In the genomic region with DNA sequence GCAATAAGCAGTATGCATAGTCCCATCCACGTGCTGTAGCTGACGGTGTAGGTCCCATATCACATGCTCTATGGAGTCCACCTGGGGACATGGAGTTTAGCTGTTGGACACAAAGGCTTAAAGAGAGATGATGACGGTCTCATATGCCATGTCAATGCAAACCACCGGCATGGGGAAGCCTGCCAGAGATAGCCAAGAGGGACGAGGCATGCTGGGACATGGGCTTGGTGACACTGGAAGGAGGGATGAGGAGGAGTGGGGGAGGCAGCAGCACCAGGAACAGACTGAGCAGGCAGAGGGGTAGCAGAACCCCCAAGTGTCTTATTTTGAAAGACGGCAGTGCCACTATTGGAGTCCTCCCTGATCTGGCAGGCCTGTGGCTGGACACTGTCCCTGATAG, we compare ENCODE assay signal across 22 mouse cellular contexts. TPM values are rescaled to one million over a fixed set of nuclear protein-coding genes. Genes with fewer than 3 reads are reported as not detected.
"Had no signal": no experiment of that assay in that cellular context is flagged by ENCODE, and none has a peak within 500 bp of the region (broad histone marks: within the 10 kb centered on the region; RNA-seq: fewer than 3 reads in every experiment).

No protein-coding gene starts in this region.

- H3K9me3 ChIP-seq: kidney, embryonic 15.5 days; liver, embryonic 13.5 days; midbrain, embryonic 12.5 days; neural tube, embryonic 13.5 days; stomach, embryonic 15.5 days had no signal

- H3K9ac ChIP-seq: kidney, embryonic 15.5 days; liver, embryonic 13.5 days; midbrain, embryonic 12.5 days; neural tube, embryonic 13.5 days; stomach, embryonic 15.5 days had no signal

- H3K4me2 ChIP-seq: kidney, embryonic 15.5 days; liver, embryonic 13.5 days; midbrain, embryonic 12.5 days; neural tube, embryonic 13.5 days; stomach, embryonic 15.5 days had no signal

- ATAC-seq: midbrain, embryonic 16.5 days had no signal

- H3K27ac ChIP-seq: kidney, embryonic 15.5 days; left cerebral cortex, adult 2 months; liver, embryonic 13.5 days; midbrain, embryonic 12.5 days; neural tube, embryonic 13.5 days; stomach, embryonic 15.5 days had no signal

- DNase-seq: kidney, postnatal 10 days; kidney, postnatal 36 days; layer of hippocampus, postnatal 36 days; liver, embryonic 13.5 days; lung, adult 2 months; lung, postnatal 14 days; lung, postnatal 4 days; retina, postnatal 1 day; right cerebral cortex, postnatal 25 days; spleen, adult 18-20 months; thymus, postnatal 25 days had no signal

- H3K36me3 ChIP-seq: kidney, embryonic 15.5 days; liver, embryonic 13.5 days; midbrain, embryonic 12.5 days; neural tube, embryonic 13.5 days; stomach, embryonic 15.5 days had no signal

- H3K27me3 ChIP-seq: kidney, embryonic 15.5 days; liver, embryonic 13.5 days; midbrain, embryonic 12.5 days; neural tube, embryonic 13.5 days; stomach, embryonic 15.5 days had no signal

- H3K4me3 ChIP-seq: kidney, embryonic 15.5 days; left cerebral cortex, adult 2 months; liver, embryonic 13.5 days; midbrain, embryonic 12.5 days; myocyte; neural tube, embryonic 13.5 days; stomach, embryonic 15.5 days had no signal

- H3K4me1 ChIP-seq: neural tube, embryonic 13.5 days; stomach, embryonic 15.5 days had no signal

RNA-seq across cellular contexts. Expression of a gene that starts 5.0 kb away (rescaled TPM):
- total RNA-seq: layer of hippocampus, postnatal 10 days; left cerebral cortex, postnatal 10 days; monocyte, adult 5-6 weeks had no signal
- polyA plus RNA-seq: kidney, embryonic 15.5 days; liver, embryonic 13.5 days; liver, embryonic 16.5 days had no signal
